Comparison of ENCODE assay signal across 8 mouse cellular contexts in genomic region chr4:155831831-155832230, GRCm38 (mm10). TPM values are rescaled to one million over a fixed set of nuclear protein-coding genes. Genes with fewer than 3 reads are reported as not detected.
A peak's percentile ranks its signal among the peaks of the same experiment; 100 is the strongest.
DNase-seq lines count a peak whose midpoint lies in the region; ATAC-seq and TF ChIP-seq lines count a peak whose summit lies in the region.

No protein-coding gene starts in this region.

- H3K9me3 ChIP-seq in forebrain, embryonic 12.5 days, result no peaks in the 10 kb centered on the region
- no peaks in the 10 kb centered on the region for H3K9me3 ChIP-seq in limb, embryonic 11.5 days (ENCODE audit: control insufficient read depth, low read length)

- DNase-seq in spleen, adult 2 months (ENCODE audit: low read depth in 1 of 2, low spot score in 2 of 2), result no peak
- no peak for DNase-seq in spleen, postnatal 36 days (ENCODE audit: low spot score in 2 of 2)
- no peak for DNase-seq in limb, embryonic 11.5 days (ENCODE audit: low spot score)
- no peak for DNase-seq in left cerebral cortex, postnatal 10 days (ENCODE audit: extremely low spot score in 1 of 2, low spot score in 2 of 2)
- DNase-seq in ovary, postnatal 14 days (ENCODE audit: low spot score), result no peak
- no peak for DNase-seq in cerebellum, adult 11 months

- intact Hi-C loops in left cerebral cortex, postnatal 10 days (cut with DNase I), result no loop called here

- H3ac ChIP-seq in myocyte (ENCODE audit: control insufficient read depth, insufficient read length), result peak overlapping the region; percentile 29

- no peak for TF ChIP-seq CTCF in spleen, adult 2 months (IDR thresholded peaks at IDR 0.05; ENCODE audit: extremely low read depth, insufficient read depth, insufficient read length, insufficient replicate concordance)

- no peaks in the 10 kb centered on the region for H3K27me3 ChIP-seq in spleen, adult 2 months (ENCODE audit: control insufficient read depth, insufficient read depth, low read length)
- no peaks in the 10 kb centered on the region for H3K27me3 ChIP-seq in forebrain, embryonic 12.5 days
- H3K27me3 ChIP-seq in limb, embryonic 11.5 days (ENCODE audit: control insufficient read depth, insufficient read depth, low read length), result no peaks in the 10 kb centered on the region
- no peaks in the 10 kb centered on the region for H3K27me3 ChIP-seq in myocyte (ENCODE audit: control insufficient read depth, insufficient read depth, insufficient read length)

- H3K4me2 ChIP-seq in forebrain, embryonic 12.5 days, result peak overlapping the region; percentile 99
- peak overlapping the region; percentile 91 for H3K4me2 ChIP-seq in limb, embryonic 11.5 days (ENCODE audit: low read depth, severe bottlenecking)
- H3K4me2 ChIP-seq in myocyte (ENCODE audit: low read depth), result peak overlapping the region; percentile 88

- under 1% methylated on average over 25 of the region's 25 CpGs for WGBS in spleen, adult 2 months
- WGBS in forebrain, embryonic 12.5 days, result 1% methylated on average over 25 of the region's 25 CpGs
- 1% methylated on average over 25 of the region's 25 CpGs for WGBS in limb, embryonic 11.5 days

- no peak for TF ChIP-seq POLR2A in spleen, adult 2 months (IDR thresholded peaks at IDR 0.05; ENCODE audit: low read depth, low read length)
- no peak for TF ChIP-seq POLR2A in myocyte (IDR thresholded peaks at IDR 0.05; ENCODE audit: insufficient read length, low read depth)

- ATAC-seq in forebrain, embryonic 12.5 days (ENCODE audit: low FRiP score), result no peak; the same call in 1 of the 2 replicates
- ATAC-seq in limb, embryonic 11.5 days (ENCODE audit: insufficient number of reproducible peaks, low FRiP score, low TSS enrichment, low read depth), result peak; percentile 1; the same call in 1 of the 2 replicates

- peak overlapping the region; percentile 79 for H3K9ac ChIP-seq in forebrain, embryonic 12.5 days
- H3K9ac ChIP-seq in limb, embryonic 11.5 days (ENCODE audit: low read length), result peak overlapping the region; percentile 82

- H3K79me2 ChIP-seq in myocyte (ENCODE audit: control insufficient read depth, insufficient read depth), result peaks cover 21% of the 10 kb centered on the region

- H3K4me3 ChIP-seq in spleen, adult 2 months (ENCODE audit: extremely low read depth, insufficient read depth, insufficient read length), result peak overlapping the region; percentile 91
- H3K4me3 ChIP-seq in forebrain, embryonic 12.5 days (replicated peaks), result peak overlapping the region; percentile 79
- H3K4me3 ChIP-seq in limb, embryonic 11.5 days (ENCODE audit: low read depth, low read length), result peak overlapping the region; percentile 70
- peak overlapping the region; percentile 86 for H3K4me3 ChIP-seq in myocyte

- H3K4me1 ChIP-seq in spleen, adult 2 months (ENCODE audit: control insufficient read depth, insufficient read depth, insufficient read length), result peaks cover 9% of the 10 kb centered on the region; the same call in 1 of the 2 replicates
- H3K4me1 ChIP-seq in forebrain, embryonic 12.5 days, result peaks cover 24% of the 10 kb centered on the region
- peaks cover 7% of the 10 kb centered on the region; the same call in 1 of the 2 replicates for H3K4me1 ChIP-seq in limb, embryonic 11.5 days (ENCODE audit: control insufficient read depth, insufficient read depth, low read length)

- H3K27ac ChIP-seq in spleen, adult 2 months (ENCODE audit: insufficient read depth, low read length), result peak overlapping the region; percentile 86
- peak overlapping the region; percentile 90 for H3K27ac ChIP-seq in forebrain, embryonic 12.5 days
- peak overlapping the region; percentile 68 for H3K27ac ChIP-seq in limb, embryonic 11.5 days (replicated peaks; ENCODE audit: low read depth, low read length)

- H3K36me3 ChIP-seq in spleen, adult 2 months (ENCODE audit: control insufficient read depth, insufficient read depth, low read length), result no peaks in the 10 kb centered on the region
- peaks cover 18% of the 10 kb centered on the region for H3K36me3 ChIP-seq in forebrain, embryonic 12.5 days (replicated peaks)
- H3K36me3 ChIP-seq in limb, embryonic 11.5 days (ENCODE audit: control insufficient read depth, insufficient read depth, low read length), result peaks cover 6% of the 10 kb centered on the region; the same call in 1 of the 2 replicates
- peaks cover 11% of the 10 kb centered on the region for H3K36me3 ChIP-seq in myocyte (ENCODE audit: control insufficient read depth, insufficient read depth)

TF ChIP-seq in myocyte, 11 proteins besides CTCF, POLR2A, EP300 and RAD21:
- TF ChIP-seq CEBPB (IDR thresholded peaks at IDR 0.05; ENCODE audit: insufficient read depth, poor library complexity, severe bottlenecking) (no peak), TCF12 (IDR thresholded peaks at IDR 0.05; ENCODE audit: insufficient read depth, poor library complexity, severe bottlenecking) (no peak), MAX (IDR thresholded peaks at IDR 0.05; ENCODE audit: low read depth) (no peak), MYOD1 (IDR thresholded peaks at IDR 0.05; ENCODE audit: control insufficient read depth in 1 of 3, insufficient read length in 2 of 3, low read depth in 2 of 3) (no peak), POLR2AphosphoS2 (IDR thresholded peaks at IDR 0.05; ENCODE audit: insufficient read length, low read depth) (no peak), REST (IDR thresholded peaks at IDR 0.05; ENCODE audit: insufficient read depth, insufficient read length) (no peak), MYOG (IDR thresholded peaks at IDR 0.05; ENCODE audit: control insufficient read depth in 1 of 3, insufficient read depth in 1 of 3, insufficient read length in 2 of 3, low read depth in 2 of 3) (no peak), TCF3 (IDR thresholded peaks at IDR 0.05; ENCODE audit: insufficient read length, low read depth) (no peak), SRF (IDR thresholded peaks at IDR 0.05; ENCODE audit: control insufficient read depth, insufficient read length, low read depth) (no peak), USF1 (IDR thresholded peaks at IDR 0.05; ENCODE audit: low read depth) (no peak), E2F4 (IDR thresholded peaks at IDR 0.05; ENCODE audit: insufficient read depth) (no peak)

RNA-seq across cellular contexts. Expression of gene Aurkaip1, which starts 0.8 kb away (rescaled TPM):
- polyA plus RNA-seq in spleen, adult 2 months (2012; rRNA removed), result 88.7 and 144 TPM in 2 replicates
- polyA plus RNA-seq in forebrain, embryonic 12.5 days (2016; fragmentation: Nextera tagmentation; extraction: Ambion mirVana), result 131 and 132 TPM in 2 replicates
- polyA plus RNA-seq in limb, embryonic 11.5 days (2014; fragmentation: Nextera tagmentation; extraction: Ambion mirVana), result 132 and 138 TPM in 2 replicates
- polyA plus RNA-seq in myocyte (2012; fragmentation: generic; extraction: Trizol), result 152 TPM
- total RNA-seq in left cerebral cortex, postnatal 10 days (2021), result 10 to 100 TPM; 81.6 to 82.6 TPM

RNA-seq across cellular contexts. Expression of gene Mxra8, which starts 7.6 kb away (rescaled TPM):
- polyA plus RNA-seq in spleen, adult 2 months (2012; rRNA removed), result 73.6 and 118 TPM in 2 replicates
- 22.9 and 24.3 TPM in 2 replicates for polyA plus RNA-seq in forebrain, embryonic 12.5 days (2016; fragmentation: Nextera tagmentation; extraction: Ambion mirVana)
- 41.8 and 49.3 TPM in 2 replicates for polyA plus RNA-seq in limb, embryonic 11.5 days (2014; fragmentation: Nextera tagmentation; extraction: Ambion mirVana)
- polyA plus RNA-seq in myocyte (2012; fragmentation: generic; extraction: Trizol), result 87.5 TPM
- 10 to 100 TPM; 10.6 to 14.1 TPM for total RNA-seq in left cerebral cortex, postnatal 10 days (2021)

RNA-seq across cellular contexts. Expression of gene Dvl1, which starts 15.4 kb away (rescaled TPM):
- 98.5 and 132 TPM in 2 replicates for polyA plus RNA-seq in spleen, adult 2 months (2012; rRNA removed)
- polyA plus RNA-seq in forebrain, embryonic 12.5 days (2016; fragmentation: Nextera tagmentation; extraction: Ambion mirVana), result 6.1 and 9.2 TPM in 2 replicates
- 8.1 and 9.1 TPM in 2 replicates for polyA plus RNA-seq in limb, embryonic 11.5 days (2014; fragmentation: Nextera tagmentation; extraction: Ambion mirVana)
- polyA plus RNA-seq in myocyte (2012; fragmentation: generic; extraction: Trizol), result 98.4 TPM
- total RNA-seq in left cerebral cortex, postnatal 10 days (2021), result 10 to 100 TPM; 70.6 to 74.2 TPM

RNA-seq across cellular contexts. Expression of gene Ccnl2, which starts 19.5 kb away (rescaled TPM):
- polyA plus RNA-seq in spleen, adult 2 months (2012; rRNA removed), result 56.2 and 57.9 TPM in 2 replicates
- polyA plus RNA-seq in forebrain, embryonic 12.5 days (2016; fragmentation: Nextera tagmentation; extraction: Ambion mirVana), result 195 and 202 TPM in 2 replicates
- polyA plus RNA-seq in limb, embryonic 11.5 days (2014; fragmentation: Nextera tagmentation; extraction: Ambion mirVana), result 181 and 203 TPM in 2 replicates
- polyA plus RNA-seq in myocyte (2012; fragmentation: generic; extraction: Trizol), result 24.7 TPM
- total RNA-seq in left cerebral cortex, postnatal 10 days (2021), result 10 to 100 TPM; 68.7 to 71.2 TPM

RNA-seq across cellular contexts. Expression of gene Mrpl20, which starts 29.2 kb away (rescaled TPM):
- polyA plus RNA-seq in spleen, adult 2 months (2012; rRNA removed), result 23.3 and 31.4 TPM in 2 replicates
- polyA plus RNA-seq in forebrain, embryonic 12.5 days (2016; fragmentation: Nextera tagmentation; extraction: Ambion mirVana), result 209 and 210 TPM in 2 replicates
- polyA plus RNA-seq in limb, embryonic 11.5 days (2014; fragmentation: Nextera tagmentation; extraction: Ambion mirVana), result 238 and 245 TPM in 2 replicates
- polyA plus RNA-seq in myocyte (2012; fragmentation: generic; extraction: Trizol), result 132 TPM
- total RNA-seq in left cerebral cortex, postnatal 10 days (2021), result 100 to 1,000 TPM; 103 to 111 TPM
